Mouse (Mus musculus): ENCODE measurements around the gene Tbx1.

Tbx1 gene

DNA sequence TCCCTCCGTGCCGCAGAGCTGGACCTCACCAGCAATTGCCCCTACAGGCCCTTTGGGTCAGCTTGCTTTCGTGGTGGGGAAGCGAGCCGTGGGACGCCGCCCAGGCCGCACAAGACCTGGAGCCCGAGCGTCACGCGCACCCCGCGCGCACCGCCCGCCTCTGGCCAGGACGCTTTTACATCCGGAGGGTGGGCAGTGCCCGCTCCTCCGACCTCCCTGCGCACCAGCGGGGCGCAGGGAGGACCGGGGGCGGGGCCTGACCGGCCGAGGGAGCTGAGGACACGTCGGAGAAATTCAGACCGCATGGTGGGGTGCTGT is 1.8 kb downstream of the Tbx1 start:
- no peak for DNase-seq (ENCODE audit: low read depth in 1 of 2, low spot score in 2 of 2)

DNA sequence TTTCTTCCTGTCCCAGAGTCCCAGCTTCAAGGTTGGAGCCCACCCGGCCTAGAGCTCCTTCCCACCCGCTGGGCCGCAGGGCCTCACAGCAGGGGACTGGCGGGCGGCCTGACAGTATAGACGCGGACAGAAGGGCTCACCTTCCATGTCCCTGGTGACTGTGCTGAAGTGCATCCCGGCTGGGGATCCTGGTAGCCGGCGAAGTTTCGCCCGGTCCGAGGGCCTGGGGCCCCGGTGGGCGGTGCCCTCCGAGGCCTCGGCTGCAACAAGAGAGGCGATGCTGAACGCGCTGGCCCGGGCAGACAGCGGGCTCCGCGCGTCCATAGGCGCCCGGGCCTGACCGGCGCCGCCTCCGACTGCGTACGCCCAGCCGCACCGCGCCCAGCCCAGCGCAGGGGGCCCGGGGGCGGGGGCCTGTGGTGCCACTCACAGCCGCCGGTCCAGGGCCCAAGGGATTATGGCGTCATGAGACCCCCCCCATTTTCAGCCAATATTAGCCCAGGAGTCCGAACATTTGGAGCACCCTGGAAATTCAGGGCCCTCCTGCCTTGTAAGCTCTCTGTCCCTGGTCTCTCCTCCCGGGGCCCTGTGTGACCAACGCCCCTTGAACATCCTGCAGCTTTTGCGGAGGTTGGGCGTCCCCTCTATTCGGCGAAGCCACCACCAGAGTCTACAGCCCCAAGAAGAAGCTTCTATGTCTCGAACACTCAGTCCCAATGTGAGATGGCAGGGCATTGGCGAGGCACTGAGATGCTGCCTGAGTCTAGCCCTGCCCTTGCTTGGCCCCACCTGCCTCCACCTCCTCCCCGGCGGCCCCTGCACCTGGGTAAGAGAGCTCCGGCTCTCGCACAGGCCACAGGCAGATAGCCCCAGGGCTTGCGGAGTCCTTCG is 2.4 kb downstream of the Tbx1 start:
- no peak for DNase-seq (ENCODE audit: low read depth in 1 of 2, low spot score in 2 of 2)

DNA sequence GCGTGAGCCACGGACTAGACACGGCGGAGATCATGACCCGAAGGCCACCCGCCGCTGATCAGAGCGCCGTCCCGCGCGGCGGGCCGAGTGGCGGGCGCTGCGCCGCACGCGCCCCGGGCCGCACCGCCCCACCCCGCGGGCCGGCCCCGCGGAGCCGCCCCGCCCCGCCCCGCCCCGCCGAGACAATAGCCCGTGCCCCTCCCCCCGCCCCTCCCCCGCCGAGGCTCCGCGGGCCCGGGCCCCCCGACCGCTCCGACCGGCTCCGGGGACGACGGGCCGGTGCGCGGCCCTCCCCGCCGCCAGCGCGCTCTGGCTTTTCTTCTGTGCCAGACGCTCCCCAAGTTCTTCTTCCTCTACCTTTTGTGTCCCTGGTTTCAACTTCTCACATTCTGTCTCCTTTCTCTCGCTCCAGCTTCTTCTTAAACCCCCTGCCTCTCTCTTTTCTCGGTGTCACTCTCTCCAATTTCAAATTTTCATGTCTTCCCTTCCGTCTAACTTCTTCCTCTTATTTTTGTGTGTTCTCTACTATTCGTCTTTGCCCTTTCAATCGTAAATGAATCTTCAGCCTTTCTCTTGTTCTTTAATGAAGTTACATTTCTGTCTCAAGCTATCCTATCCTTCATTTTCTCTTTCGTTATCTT is 3.4 kb downstream of the Tbx1 start:
- DNase-seq (ENCODE audit: low read depth in 1 of 2, low spot score in 2 of 2), result no peak

DNA sequence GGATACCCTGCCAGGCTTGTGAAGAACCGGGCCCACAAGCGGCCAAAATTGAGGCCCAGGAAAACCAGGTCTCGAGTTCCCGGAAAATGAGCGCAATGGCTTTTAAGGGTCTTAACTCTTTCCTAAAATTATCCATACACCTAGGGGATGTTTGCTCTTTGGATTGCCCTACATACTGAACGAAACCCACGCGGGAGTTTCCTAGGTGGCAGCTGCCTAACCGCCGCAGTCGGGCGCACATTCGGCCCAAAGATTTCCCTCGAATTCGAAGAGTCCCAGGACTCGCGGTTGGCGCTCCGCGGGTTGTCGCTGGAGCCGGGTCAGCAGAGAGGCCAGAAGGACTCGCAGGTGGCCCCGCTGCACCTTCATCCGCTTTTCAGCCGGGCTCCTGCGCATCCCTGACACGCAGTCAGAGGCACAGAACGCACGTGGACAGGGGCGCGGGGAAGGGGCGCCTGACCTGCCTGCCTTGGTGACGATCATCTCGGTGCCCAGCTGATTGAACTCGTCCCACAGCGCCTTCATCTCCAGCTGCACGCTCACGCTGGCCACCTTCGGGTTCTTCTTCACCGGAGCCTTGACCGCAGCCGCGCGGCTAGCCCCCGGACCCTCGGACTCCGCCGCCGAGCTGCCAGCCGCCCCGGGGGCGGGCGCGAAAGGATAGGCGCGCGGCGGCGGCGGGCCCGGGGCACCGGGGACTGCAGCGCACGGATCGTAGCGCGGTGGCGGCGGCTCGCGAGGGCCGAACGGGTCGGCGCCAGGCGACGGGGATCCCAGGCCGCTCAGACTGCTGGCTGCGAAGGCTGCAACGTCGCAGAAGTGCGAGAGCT is 4.2 kb downstream of the Tbx1 start:
- DNase-seq (ENCODE audit: low read depth in 1 of 2, low spot score in 2 of 2), result no peak

DNA sequence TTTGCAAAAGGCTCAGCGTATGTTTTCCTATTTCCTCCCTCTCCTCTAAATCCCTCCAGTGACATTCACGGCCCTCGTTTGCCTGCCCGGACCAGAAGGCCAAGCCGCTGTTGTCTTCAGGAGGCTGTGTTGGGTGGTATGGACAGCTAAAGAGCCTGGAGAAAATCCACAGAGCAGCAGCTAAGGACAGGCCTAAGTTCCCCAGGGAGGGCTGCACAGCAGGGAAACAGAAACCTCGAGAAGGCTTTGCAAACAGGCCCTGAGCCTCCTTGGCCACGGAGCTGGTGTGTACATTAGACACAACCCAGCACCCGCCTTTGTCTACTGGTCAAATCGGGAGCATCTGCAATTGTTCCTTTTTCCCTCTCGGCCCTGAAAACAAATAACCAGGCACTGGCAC is 4.8 kb downstream of the Tbx1 start:
- no peak for DNase-seq (ENCODE audit: low read depth in 1 of 2, low spot score in 2 of 2)

DNA sequence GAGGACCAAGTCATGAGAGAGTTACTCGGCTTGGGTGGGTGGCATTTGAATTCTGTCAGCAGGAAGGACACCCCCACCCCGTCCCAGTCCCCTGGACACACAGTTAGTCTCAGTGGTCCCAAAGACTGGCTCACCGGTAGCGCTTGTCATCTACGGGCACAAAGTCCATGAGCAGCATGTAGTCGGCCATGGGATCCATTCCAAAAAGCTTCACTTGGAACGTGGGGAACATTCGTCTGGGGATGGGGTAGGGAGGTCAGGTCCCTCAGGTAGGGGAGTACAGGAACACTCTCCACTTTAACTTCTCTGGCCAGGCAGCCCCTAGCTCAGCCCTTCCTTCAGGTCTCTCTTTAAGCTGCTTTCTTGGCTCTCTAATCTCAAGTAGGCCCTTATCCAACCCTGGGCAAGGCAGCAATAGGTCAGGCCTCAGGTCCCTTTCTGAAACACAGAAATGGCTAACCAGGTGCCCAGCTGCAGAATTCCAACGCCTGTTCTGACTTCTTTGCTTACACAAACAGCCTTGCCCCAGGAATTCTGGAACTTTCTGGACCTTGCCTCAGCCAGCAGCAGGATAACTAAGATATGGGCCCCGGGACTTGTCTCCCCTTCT is 5.5 kb downstream of the Tbx1 start:
- no peak for DNase-seq (ENCODE audit: low read depth in 1 of 2, low spot score in 2 of 2)

DNA sequence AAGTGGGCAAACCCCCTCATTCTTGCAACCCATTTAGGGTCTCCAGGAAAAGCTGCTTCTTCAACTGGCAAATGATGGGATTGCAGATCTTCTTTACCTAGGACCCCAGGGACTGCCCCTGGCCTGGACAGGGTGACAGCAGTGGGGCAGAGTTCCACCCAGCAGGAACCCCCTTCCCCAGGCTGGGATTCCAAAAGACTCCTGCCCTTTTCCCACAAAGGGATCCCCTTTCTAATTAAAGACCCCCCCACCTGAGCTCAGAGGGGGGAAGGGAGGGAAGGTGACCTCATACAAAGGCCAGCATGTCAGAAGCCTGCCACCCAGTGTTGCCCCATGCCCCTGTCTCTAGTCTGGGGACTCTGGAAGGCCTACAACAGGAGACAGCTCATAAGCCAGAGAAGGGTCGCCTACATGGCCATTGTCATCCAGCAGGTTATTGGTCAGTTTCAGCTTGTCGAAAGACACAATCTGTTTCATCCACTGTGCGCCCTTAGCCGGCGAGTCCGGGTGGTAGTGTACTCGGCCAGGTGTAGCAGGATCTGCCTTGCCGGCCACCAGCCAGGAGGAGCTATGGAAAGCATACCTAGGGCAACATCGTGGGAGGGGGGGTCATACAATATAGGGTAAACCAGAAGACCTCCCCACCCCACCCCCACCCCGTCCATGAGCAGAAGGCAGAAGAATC is 6.7 kb downstream of the Tbx1 start:
- DNase-seq (ENCODE audit: low read depth in 1 of 2, low spot score in 2 of 2), result no peak

DNA sequence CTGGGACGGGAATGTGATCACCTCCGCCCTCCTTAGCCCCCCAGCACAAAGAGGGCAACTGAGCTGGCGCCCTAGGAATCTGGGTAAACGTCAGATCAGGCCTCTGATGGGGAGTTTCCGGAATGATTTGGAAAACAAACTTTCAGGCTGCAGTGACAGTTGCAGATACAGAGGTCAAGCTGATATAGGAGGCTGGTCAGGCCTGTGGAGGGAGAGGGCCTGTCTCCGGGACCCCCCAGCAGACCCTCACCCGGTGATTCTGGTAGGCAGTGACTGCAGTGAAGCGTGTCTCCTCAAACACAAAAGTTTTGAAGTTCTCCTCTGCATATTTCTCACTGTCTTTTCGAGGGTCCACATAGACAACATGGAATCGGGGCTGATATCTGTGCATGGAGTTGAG is 7.3 kb downstream of the Tbx1 start:
- no peak for DNase-seq (ENCODE audit: low read depth in 1 of 2, low spot score in 2 of 2)

DNA sequence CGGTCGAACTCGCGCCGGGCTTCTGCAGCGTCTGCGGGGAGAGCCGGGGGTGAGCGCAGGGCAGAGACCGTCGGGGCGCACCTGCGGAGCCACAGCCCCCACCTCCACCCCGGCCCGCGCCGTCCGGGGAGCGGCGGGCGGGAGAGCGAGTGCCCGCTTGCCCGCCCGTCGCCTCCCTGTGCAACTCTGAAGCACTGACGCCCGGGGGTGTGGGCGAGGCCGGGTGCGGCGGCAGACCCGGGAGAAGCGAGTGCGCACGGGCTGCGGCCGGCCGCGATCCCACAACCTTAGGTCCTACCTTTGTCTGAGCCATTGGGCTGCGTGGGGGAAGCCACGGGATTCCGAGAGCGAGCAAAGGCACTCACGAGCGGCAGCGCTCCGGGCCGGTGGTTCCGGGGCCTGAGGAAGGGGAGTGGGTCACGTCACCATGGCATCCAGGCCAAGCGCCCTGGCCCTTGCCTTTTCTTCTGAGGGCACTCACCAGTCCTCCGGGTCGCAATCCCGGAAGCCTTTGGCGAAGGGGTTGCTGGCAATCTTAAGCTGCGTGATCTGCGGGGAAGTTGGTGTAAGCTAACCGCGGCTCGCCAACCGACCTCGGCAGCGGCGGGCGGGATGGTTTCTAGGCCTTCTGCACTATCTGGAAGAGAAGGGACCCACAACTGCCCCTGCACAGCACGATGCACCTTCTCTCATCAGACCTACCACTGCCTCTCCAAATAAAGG is 7.9 kb downstream of the Tbx1 start:
- no peak for DNase-seq (ENCODE audit: low read depth in 1 of 2, low spot score in 2 of 2)

DNA sequence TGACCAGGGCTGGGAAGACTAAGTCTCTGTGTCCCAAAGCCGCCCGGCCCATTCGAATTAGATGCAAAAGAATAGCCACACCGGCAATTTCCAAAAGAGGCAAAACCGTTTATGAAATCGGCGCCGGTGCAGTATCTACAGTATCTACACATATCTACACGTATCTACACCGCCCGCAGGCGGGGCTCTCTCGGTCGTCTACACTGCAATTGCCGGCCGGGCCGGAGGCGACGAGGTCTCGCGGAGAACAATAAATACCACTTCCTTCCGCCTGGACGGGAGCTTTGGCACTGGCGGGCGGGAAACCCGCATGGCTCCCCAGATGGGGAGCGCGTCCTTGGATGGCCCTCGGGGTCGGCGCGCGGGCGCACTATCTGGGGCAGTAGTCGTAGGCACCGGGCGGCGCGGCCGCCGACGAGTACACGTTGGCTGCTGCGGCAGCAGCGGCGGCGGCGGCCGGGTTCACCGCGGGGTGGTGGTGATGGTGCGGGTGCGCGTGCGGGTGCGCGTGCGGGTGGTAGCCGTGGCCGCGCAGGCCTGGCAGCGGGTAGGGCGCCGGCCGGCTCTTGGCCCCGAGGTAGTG is 8.8 kb downstream of the Tbx1 start:
- DNase-seq (ENCODE audit: low read depth in 1 of 2, low spot score in 2 of 2), result no peak

DNA sequence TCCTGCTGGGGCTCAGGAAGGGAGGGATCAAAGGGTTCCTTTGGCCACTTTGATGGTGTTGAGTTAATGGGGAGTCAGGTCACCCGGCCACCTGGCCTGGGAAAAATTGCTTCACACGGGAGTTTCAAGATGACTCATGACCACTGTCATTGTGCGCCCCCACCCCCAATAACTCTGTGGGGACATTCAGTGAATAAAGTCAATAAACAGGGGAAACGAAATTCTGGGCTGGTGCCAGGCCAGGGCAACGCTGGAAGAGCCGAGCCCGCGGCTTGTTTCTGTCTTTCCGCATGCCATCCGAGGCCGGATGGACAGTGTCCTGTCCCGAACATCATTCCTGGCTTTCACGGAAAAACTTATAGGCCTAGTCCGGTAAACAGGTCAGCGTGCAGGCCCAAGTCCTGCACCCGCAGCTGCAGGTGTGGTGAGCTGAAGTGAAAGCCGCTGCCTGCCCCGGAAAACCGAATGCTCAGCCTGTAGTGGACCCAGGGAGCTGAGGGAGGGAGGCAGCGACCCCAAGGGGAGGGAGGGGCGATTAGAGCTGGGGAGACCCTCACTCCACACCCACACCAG is 9.3 kb downstream of the Tbx1 start:
- DNase-seq (ENCODE audit: low read depth in 1 of 2, low spot score in 2 of 2), result no peak

DNA sequence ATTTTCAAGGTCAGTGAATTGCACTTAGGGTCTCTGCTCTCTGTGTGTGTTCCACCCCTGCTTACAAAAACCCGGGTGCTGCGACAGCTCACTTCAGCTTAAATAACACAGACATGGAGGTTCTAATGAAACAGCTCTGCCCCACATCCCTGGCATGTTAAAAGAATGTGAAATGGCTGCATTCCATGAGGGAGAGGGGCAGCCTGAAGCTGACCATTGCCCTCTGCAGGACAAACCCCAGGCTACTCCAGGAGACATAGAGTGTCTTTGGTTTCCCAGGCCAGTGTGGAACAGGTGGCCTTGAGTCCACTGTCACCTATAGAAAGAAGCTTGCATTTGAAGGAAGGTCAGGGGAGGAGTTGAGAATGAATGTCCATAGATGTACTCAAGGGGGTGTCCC is 10.1 kb downstream of the Tbx1 start:
- DNase-seq (ENCODE audit: low read depth in 1 of 2, low spot score in 2 of 2), result no peak

DNA sequence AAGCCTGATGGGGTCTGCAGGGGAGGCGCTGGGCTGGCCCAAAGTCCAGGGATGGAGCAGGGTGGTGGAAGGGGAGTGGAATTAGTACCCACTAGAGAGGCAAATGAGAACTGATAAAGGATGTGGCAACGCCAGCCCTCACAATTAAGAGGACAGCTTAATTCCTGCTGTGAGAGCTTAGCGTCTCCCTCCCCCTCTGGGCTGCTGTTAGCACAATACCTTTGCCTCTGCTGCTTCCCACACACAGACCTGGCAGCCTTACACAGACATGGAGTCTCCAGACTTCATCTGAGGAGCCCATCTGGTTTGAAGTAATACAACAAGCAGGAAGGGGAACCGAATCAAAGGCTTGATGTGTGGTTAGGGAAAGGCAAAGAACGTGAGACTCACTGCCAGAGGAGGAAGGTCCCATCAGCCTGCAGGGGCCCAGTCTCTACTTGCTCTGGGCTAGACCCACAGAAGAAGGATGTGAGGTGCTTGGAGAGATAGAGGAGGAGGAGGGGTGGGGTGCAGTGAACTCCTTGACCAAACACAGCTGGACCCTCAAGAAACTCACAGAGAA is 12.8 kb downstream of the Tbx1 start:
- no peak for DNase-seq (ENCODE audit: low read depth in 1 of 2, low spot score in 2 of 2)

DNA sequence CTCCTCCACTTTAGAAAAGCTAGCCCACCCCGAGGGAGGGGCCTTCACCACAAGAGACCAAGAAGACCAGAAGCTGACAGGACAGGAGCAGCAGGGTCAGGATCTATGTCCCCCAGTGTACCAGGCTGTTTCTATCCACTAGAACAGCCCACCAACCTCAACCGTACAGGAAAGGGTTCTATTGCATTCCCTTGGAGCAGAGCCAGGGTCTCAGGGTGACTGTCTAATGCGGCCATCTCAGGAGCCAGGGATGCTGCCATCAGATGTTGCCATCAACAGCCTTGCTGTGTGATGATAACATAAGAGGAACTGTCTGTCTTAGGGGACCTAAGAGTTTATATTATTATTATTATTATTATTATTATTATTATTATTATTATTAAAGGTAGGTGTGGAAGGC is 13.4 kb downstream of the Tbx1 start:
- DNase-seq (ENCODE audit: low read depth in 1 of 2, low spot score in 2 of 2), result no peak

DNA sequence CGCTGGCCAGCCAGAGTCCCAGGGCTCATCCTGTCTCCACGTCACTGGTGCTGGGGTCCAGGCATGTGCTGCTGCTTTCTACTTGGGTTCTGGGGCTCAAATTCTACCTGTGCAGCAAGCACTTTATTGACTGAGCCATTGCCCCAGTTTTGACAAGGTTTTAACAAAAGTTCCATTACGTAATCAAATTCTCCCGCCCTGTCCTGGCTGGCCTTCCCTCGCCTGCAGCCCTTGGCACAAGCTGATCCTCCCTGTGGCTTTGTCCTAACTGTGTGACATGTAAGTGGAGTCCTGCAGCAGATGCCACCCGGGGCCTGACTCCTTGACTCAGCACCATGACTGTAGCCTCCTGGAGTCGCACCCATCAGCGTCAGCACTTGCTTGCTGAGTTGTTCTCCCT is 16.3 kb downstream of the Tbx1 start:
- DNase-seq (ENCODE audit: low read depth in 1 of 2, low spot score in 2 of 2), result no peak

DNA sequence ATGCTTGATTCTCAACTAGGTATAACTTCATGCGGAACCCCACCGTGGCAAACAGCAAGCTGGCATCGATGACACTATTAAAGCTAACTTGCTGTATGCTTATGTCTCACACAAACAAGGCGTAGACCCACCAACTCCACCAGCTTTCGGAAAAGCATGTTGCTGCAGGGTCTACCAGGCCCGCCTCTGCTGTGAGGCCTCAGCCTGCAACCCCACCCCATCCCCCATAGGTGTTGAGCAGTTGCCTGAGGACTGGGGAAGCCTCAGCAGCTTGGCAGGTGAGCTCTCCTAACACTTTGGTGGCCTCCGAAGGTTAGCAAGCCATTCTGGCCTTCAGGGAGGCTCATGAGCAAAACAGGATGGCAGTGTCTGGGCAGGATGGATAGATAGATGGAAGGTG is 21.9 kb downstream of the Tbx1 start:
- no peak for DNase-seq (ENCODE audit: low read depth in 1 of 2, low spot score in 2 of 2)

DNA sequence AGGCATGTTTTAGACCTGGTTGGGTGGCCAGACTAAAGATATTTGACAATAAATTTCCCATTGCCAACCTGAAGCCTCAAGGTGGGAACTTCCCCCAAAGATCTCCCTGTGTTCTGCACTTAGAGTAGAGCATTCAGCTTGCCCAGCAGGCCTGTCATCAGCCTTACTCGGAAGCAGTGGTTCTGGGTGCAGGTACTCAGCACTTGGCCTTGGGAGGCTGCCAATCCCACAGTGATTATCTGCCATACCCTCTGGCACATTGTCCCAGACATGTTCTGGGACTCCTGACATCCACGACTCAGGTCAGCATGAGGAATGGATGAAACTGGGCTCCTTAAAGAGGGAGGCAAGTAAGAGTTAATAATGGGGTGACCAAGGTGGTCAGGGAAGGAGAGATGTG is 26.0 kb downstream of the Tbx1 start:
- DNase-seq (ENCODE audit: low read depth in 1 of 2, low spot score in 2 of 2), result no peak

DNA sequence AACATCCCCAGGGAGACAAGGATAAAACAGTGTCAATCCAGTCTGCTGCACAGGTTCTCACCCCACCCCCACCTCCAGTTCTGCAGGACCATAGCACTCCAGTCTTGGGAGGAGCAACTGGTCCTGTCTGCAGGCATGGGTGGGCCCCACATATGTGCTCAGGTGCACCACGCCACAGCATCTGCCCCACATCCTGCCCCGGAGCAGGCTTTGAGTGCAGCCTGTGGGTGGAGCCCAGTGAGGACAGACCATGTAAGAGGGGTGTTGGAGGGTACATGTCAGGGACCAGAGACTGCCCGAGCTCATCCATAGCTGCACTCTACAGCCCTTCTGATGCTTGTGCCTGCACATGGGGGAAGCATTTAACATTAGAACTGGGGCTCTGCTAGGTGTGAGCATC is 34.0 kb downstream of the Tbx1 start:
- DNase-seq (ENCODE audit: low read depth in 1 of 2, low spot score in 2 of 2), result no peak

DNA sequence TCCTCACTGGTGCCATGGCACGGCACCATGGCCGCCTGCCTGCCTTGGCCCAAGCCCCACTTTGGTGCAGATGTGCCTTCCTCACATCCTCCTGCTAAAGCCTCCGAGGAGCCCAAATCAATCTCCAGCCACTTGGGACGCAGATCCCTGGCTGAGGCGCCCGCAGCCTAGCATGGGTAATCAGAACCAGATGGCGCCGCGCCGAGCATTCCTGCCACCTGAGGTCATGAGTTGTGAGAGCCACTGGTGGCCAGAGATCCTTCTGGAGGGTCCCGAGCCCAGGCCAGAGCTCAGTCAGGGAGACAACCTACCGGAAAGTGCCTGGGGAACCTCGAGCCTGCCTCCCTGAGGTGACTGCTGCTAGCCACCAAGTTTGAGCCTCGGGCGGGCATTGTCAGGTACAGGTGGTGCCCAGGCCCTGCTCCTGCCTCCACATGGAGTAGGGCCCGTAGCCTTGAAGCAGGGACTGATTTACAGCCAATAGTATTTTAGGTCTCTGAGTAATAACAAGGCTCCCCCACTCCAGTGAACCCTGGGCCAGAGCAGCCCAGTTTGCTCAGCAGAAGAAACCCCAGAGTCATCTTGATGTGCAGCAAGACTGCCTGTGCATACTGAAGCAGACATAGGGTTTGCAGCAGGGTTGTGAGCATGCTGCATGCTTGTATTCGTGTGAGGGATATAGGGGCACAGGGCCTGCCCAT is 35.1 kb downstream of the Tbx1 start:
- no peak for DNase-seq (ENCODE audit: low read depth in 1 of 2, low spot score in 2 of 2)
